Mouse (Mus musculus): ENCODE data around the gene Slc16a4.

The Slc16a4 gene

DNA sequence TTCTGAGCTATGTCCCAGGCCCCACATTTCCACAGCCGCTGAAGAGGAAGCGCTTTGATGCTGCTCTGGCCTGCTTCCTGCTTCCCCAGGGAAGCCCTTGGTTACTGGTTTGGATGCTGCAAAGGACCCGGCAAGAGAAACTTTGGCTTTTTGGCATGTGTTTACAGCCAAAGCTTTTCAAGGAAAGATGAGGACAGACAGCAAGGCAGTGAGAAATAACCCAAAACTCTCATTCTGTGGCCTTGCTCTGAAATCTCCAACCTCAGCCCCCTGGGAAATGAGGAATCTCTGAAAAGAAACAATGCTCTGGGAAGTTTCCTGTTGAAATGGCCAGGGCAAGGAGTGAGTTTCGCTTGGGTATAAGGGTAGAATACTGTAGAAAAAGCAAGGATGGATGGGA is 69.3 kb downstream of the Slc16a4 start:
- no peak for DNase-seq (ENCODE audit: low spot score)
